8 mouse cellular contexts compared by ENCODE assay signal in the genomic region with DNA sequence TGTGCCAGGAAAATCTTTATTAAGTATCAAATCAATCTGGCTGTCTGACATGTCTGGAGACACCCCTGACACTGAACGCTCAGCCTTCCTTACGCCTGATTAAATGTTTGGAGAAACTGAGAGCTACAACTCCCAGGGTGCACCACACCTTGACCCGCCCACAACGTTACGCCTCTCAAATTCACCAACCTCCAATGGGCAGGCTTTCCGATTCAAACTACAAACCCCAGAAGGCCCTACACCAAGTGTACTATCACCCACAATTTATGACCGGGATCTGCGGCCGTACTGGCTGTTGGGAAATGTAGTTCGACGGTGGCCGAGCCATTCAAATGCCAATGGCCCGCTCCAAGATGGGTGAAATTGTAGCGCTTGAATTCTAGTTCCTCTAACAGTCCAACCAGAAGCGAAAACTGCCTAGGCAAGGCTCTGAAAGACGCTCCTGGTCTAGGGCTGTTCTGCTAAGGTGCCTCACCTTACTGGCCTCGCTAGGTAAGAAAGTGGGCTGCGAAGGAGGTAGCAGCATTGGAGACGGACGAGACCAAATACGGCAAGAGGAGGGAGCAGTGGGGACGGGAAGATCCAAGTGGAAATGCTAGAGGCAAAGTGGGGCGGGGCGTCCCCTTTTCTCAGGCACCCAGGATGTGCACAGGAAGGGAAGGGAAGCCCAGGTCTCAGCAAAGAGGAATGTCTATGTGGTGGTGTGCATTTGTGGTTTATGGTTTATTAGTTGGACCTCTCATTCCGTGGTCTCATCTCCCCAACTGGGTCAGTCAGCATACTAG. TPM values are rescaled to one million over a fixed set of nuclear protein-coding genes. Genes with fewer than 3 reads are reported as not detected.
DNase-seq lines count a peak whose midpoint lies in the region; ATAC-seq lines count a peak whose summit lies in the region.

A gene (plus strand): TSS at position 305 of the 785 bp plus-strand sequence.

- WGBS in heart, embryonic 14.5 days = under 1% methylated on average over 25 of the region's 25 CpGs
- WGBS in liver, embryonic 13.5 days (ENCODE audit: insufficient replicate concordance) = under 1% methylated on average over 25 of the region's 25 CpGs
- WGBS in stomach, embryonic 16.5 days = under 1% methylated on average over 25 of the region's 25 CpGs

- peak within 1 kb of the TSS; percentile 78 for H3K4me2 ChIP-seq in heart, embryonic 14.5 days (ENCODE audit: low read length)
- peak within 1 kb of the TSS; percentile 75 for H3K4me2 ChIP-seq in liver, embryonic 13.5 days
- peak within 1 kb of the TSS; percentile 74 for H3K4me2 ChIP-seq in stomach, embryonic 16.5 days (ENCODE audit: low read depth, low read length)

- H3K4me3 ChIP-seq in heart, embryonic 14.5 days (ENCODE audit: control insufficient read depth in 1 of 2, insufficient read depth in 1 of 2, low read depth in 1 of 2, low read length in 2 of 2) = peak within 1 kb of the TSS; percentile 76 to 77
- peak within 1 kb of the TSS; percentile 71 for H3K4me3 ChIP-seq in liver, embryonic 13.5 days (replicated peaks)
- H3K4me3 ChIP-seq in stomach, embryonic 16.5 days (replicated peaks; ENCODE audit: low read length) = peak within 1 kb of the TSS; percentile 76

- peak; percentile 92 for DNase-seq in c-Kit-negative CD71-positive TER-119-positive erythroid progenitor cells, embryonic 14.5 days (ENCODE audit: low read depth, low spot score)
- peak; percentile 94 for DNase-seq in fibroblast of lung, adult 2 months (ENCODE audit: low read depth)
- DNase-seq in kidney, postnatal 14 days = peak; percentile 96
- DNase-seq in liver, embryonic 13.5 days = peak; percentile 91
- DNase-seq in neural tube, embryonic 10.5 days (ENCODE audit: extremely low spot score, low spot score) = peak; percentile 93

- no peaks in the 10 kb centered on the region for H3K9me3 ChIP-seq in heart, embryonic 14.5 days (ENCODE audit: control insufficient read depth, low read length)
- H3K9me3 ChIP-seq in liver, embryonic 13.5 days (replicated peaks) = no peaks in the 10 kb centered on the region
- H3K9me3 ChIP-seq in stomach, embryonic 16.5 days (replicated peaks; ENCODE audit: control insufficient read depth, low read length) = no peaks in the 10 kb centered on the region

- H3K9ac ChIP-seq in heart, embryonic 14.5 days (ENCODE audit: low read length) = peak within 1 kb of the TSS; percentile 79
- peak within 1 kb of the TSS; percentile 73 for H3K9ac ChIP-seq in liver, embryonic 13.5 days
- peak within 1 kb of the TSS; percentile 80 for H3K9ac ChIP-seq in stomach, embryonic 16.5 days (ENCODE audit: low read length)

- peak; percentile 99 for ATAC-seq in CD4-positive, CD25-positive, alpha-beta regulatory T cell, adult 4 months
- ATAC-seq in heart, embryonic 14.5 days (ENCODE audit: insufficient number of reproducible peaks, insufficient read depth, low FRiP score, low read depth) = peak; percentile 99
- peak; percentile 100 for ATAC-seq in liver, embryonic 13.5 days (ENCODE audit: low read depth)
- ATAC-seq in stomach, embryonic 16.5 days (ENCODE audit: insufficient read depth, low FRiP score) = peak; percentile 99

- peaks cover 3 to 10% of the 10 kb centered on the region in 2 experiments; a peak in 2 of 4 replicates for H3K4me1 ChIP-seq in heart, embryonic 14.5 days (ENCODE audit: control insufficient read depth in 2 of 2, insufficient read depth in 2 of 2, low read length in 2 of 2)
- H3K4me1 ChIP-seq in liver, embryonic 13.5 days (replicated peaks) = peaks cover 23% of the 10 kb centered on the region
- H3K4me1 ChIP-seq in stomach, embryonic 16.5 days (ENCODE audit: control insufficient read depth, insufficient read depth, low read length) = peaks cover 9% of the 10 kb centered on the region

- H3K27me3 ChIP-seq in heart, embryonic 14.5 days (ENCODE audit: control insufficient read depth, insufficient read depth, low read length) = peaks cover 5% of the 10 kb centered on the region
- peaks cover 6% of the 10 kb centered on the region for H3K27me3 ChIP-seq in liver, embryonic 13.5 days
- H3K27me3 ChIP-seq in stomach, embryonic 16.5 days (ENCODE audit: control insufficient read depth, insufficient read depth, low read length) = no peaks in the 10 kb centered on the region

- peaks cover 27% of the 10 kb centered on the region for H3K36me3 ChIP-seq in heart, embryonic 14.5 days (ENCODE audit: control insufficient read depth, insufficient read depth, low read length)
- H3K36me3 ChIP-seq in liver, embryonic 13.5 days = peaks cover 24% of the 10 kb centered on the region
- H3K36me3 ChIP-seq in stomach, embryonic 16.5 days (ENCODE audit: control insufficient read depth, insufficient read depth, low read length) = peaks cover 9% of the 10 kb centered on the region

- peak within 1 kb of the TSS; percentile 83 to 85 for H3K27ac ChIP-seq in heart, embryonic 14.5 days (replicated peaks in 1 of 2; ENCODE audit: control insufficient read depth in 1 of 2, insufficient read depth in 1 of 2, low read depth in 2 of 2, low read length in 2 of 2)
- peak within 1 kb of the TSS; percentile 25; the same call in 1 of the 2 replicates for H3K27ac ChIP-seq in liver, embryonic 13.5 days
- H3K27ac ChIP-seq in stomach, embryonic 16.5 days (ENCODE audit: low read length) = peak within 1 kb of the TSS; percentile 87

RNA-seq across cellular contexts. Expression of the gene that starts here (rescaled TPM):
- polyA plus RNA-seq in CD4-positive, CD25-positive, alpha-beta regulatory T cell, adult 4 months (2017; shearing (Covaris generic)) = 10 to 100 TPM; 13.9 to 21.5 TPM
- polyA plus RNA-seq in heart, embryonic 14.5 days (2014; fragmentation: Nextera tagmentation; extraction: Ambion mirVana) = 17.0 and 18.8 TPM in 2 replicates
- polyA plus RNA-seq in liver, embryonic 13.5 days (2015; fragmentation: Nextera tagmentation; extraction: Ambion mirVana) = 7.7 and 8.6 TPM in 2 replicates
- polyA plus RNA-seq in stomach, embryonic 16.5 days (2015; fragmentation: Nextera tagmentation; extraction: Ambion mirVana) = 18.1 and 20.5 TPM in 2 replicates

Comparison
In these comparisons a context has a peak if more than half of its experiments do, and no peak if none do; other contexts are left out.
1. Peak in every context shown above with its lines: DNase-seq, ATAC-seq, H3K4me3 ChIP-seq and H3K27ac ChIP-seq.
2. H3K27ac ChIP-seq: peak in every context shown above with its lines; median percentile 87 in stomach, embryonic 16.5 days; 84 in heart, embryonic 14.5 days; 25 in liver, embryonic 13.5 days.